Mouse (Mus musculus): ENCODE measurements around the gene Cluap1. TPM values are rescaled to one million over a fixed set of nuclear protein-coding genes. Genes with fewer than 3 reads are reported as not detected.

Cluap1 gene
- 10 to 100 TPM in 1 of 2 experiments, 1 to 10 TPM in 1; 9.7 to 10.9 TPM for total RNA-seq (2021)
- polyA plus RNA-seq (2012; rRNA removed), result 4.9 and 5.9 TPM in 2 replicates
- long read RNA-seq, transcript Cluap1-201 (12 exons, 1,779 nt), result major isoform, 8 of 13 reads
- long read RNA-seq, partial matches to known transcripts, result 0 of 13 reads
- long read RNA-seq, other reads (novel, unspliced or antisense), result 5 of 13 reads

DNA sequence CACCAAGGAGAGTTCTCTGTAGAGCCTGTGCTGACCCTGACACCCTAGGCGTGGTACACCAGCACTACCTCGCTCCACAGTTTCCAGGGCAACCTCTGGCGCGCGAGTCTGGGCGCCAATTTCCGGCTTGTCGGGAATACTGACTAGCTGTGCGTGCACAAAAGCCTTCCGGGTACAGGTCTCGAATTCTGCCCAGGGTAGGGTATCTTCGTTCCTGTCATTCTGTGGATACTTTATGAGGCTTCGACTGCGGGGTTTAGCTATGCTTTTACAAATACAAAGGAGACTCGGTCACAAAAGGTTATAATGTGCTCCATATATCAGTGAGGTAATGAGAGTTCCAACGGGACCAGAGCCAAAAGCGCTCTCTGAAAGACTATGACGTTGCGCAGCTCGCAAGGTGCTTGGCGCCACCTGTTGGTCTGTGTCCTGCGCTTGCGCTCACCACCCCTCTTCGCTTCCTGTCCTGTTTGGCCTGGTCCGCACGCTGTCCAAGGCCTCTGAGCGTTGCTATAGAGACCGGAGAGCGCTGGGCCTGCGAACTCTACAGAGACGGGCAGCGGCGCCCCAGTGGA is at the start of gene Cluap1, which contains the start of gene 1700037C18Rik:
TSS of gene Cluap1 (plus strand) at position 265 of the 575 bp plus-strand sequence.
TSS of gene 1700037C18Rik (minus strand) at position 153 of the 575 bp plus-strand sequence.
- peak; percentile 90 to 96 for DNase-seq
- peak within 1 kb of the TSS; percentile 75 for H3K4me3 ChIP-seq
- H3K27ac ChIP-seq, result peak within 1 kb of the TSS; percentile 90
- H3K79me2 ChIP-seq (replicated peaks; ENCODE audit: control insufficient read depth, insufficient read depth, low read length), result no peaks in the 10 kb centered on the region
- peak within 1 kb of the TSS; percentile 79 for H3K9ac ChIP-seq (ENCODE audit: low read depth, low read length)
- H3K27me3 ChIP-seq (ENCODE audit: control insufficient read depth, insufficient read depth, low read length), result no peaks in the 10 kb centered on the region
- intact Hi-C loops (cut with DNase I), result loop anchor here (1.0 to 2.0 kb wide), 4 partner anchors 24 to 94 kb away; partner anchors contain the start of genes Gm20695, Slx4, Zfp174 and Zfp597
- H3K36me3 ChIP-seq (ENCODE audit: control insufficient read depth, insufficient read depth, low read length), result peaks cover 3% of the 10 kb centered on the region
- H3K4me1 ChIP-seq (ENCODE audit: control insufficient read depth, insufficient read depth, low read length), result no peaks in the 10 kb centered on the region
- TF ChIP-seq POLR2A (IDR thresholded peaks at IDR 0.05; ENCODE audit: insufficient read depth, low read depth, low read length), result peak; percentile 82
- TF ChIP-seq CTCF (IDR thresholded peaks at IDR 0.05), result peak; percentile 94
- TF ChIP-seq EP300 (IDR thresholded peaks at IDR 0.05; ENCODE audit: insufficient read depth, low read depth, low read length), result peak; percentile 52; the same call in 1 of the 2 replicates
- WGBS, result under 1% methylated on average over 33 of the region's 33 CpGs

- 93% methylated on average over 4 of the region's 4 CpGs for WGBS
- H3K79me2 ChIP-seq (replicated peaks; ENCODE audit: control insufficient read depth, insufficient read depth, low read length), result 0 out of 2 replicates have a peak, but pooled peaks cover under 1% of the 10 kb centered on the region
- TF ChIP-seq POLR2A (IDR thresholded peaks at IDR 0.05; ENCODE audit: insufficient read depth, low read depth, low read length) (no peak), CTCF (IDR thresholded peaks at IDR 0.05) (no peak), EP300 (IDR thresholded peaks at IDR 0.05; ENCODE audit: insufficient read depth, low read depth, low read length) (no peak)
- H3K4me1 ChIP-seq (ENCODE audit: control insufficient read depth, insufficient read depth, low read length), result no peaks in the 10 kb centered on the region
- intact Hi-C loops (cut with DNase I), result no loop called here
- H3K36me3 ChIP-seq (ENCODE audit: control insufficient read depth, insufficient read depth, low read length), result peaks cover 3% of the 10 kb centered on the region
- H3K27me3 ChIP-seq (ENCODE audit: control insufficient read depth, insufficient read depth, low read length), result no peaks in the 10 kb centered on the region
- no peak for DNase-seq
- H3K27ac ChIP-seq, result no peak overlapping the region
- no peak overlapping the region for H3K4me3 ChIP-seq
- H3K9ac ChIP-seq (ENCODE audit: low read depth, low read length), result no peak overlapping the region
Measured at GRCm38 (mm10) chr16:3859254-3859653, 49.3 kb upstream of the Cluap1 start.

- TF ChIP-seq CTCF (IDR thresholded peaks at IDR 0.05) (no peak), POLR2A (IDR thresholded peaks at IDR 0.05; ENCODE audit: insufficient read depth, low read depth, low read length) (no peak), EP300 (IDR thresholded peaks at IDR 0.05; ENCODE audit: insufficient read depth, low read depth, low read length) (no peak)
- WGBS, result 7% methylated on average over 16 of the region's 16 CpGs
- H3K27ac ChIP-seq, result peak overlapping the region; percentile 61
- H3K9ac ChIP-seq (ENCODE audit: low read depth, low read length), result peak overlapping the region; percentile 64
- peaks cover 5% of the 10 kb centered on the region for H3K4me1 ChIP-seq (ENCODE audit: control insufficient read depth, insufficient read depth, low read length)
- no peak for DNase-seq
- no peaks in the 10 kb centered on the region for H3K27me3 ChIP-seq (ENCODE audit: control insufficient read depth, insufficient read depth, low read length)
- intact Hi-C loops (cut with DNase I), result loop anchor here (1.0 to 10.0 kb wide), 2 partner anchors 12 to 1013 kb away; partner anchors contain the start of genes Gm20695, Mgrn1, Ubald1 and Zfp597
- peaks cover 2% of the 10 kb centered on the region; the same call in 1 of the 2 replicates for H3K36me3 ChIP-seq (ENCODE audit: control insufficient read depth, insufficient read depth, low read length)
- H3K79me2 ChIP-seq (replicated peaks; ENCODE audit: control insufficient read depth, insufficient read depth, low read length), result peaks cover 7% of the 10 kb centered on the region; the same call in 1 of the 2 replicates
- H3K4me3 ChIP-seq, result peak overlapping the region; percentile 65
Measured at GRCm38 (mm10) chr16:3871815-3872214, 36.8 kb upstream of the Cluap1 start.

DNA sequence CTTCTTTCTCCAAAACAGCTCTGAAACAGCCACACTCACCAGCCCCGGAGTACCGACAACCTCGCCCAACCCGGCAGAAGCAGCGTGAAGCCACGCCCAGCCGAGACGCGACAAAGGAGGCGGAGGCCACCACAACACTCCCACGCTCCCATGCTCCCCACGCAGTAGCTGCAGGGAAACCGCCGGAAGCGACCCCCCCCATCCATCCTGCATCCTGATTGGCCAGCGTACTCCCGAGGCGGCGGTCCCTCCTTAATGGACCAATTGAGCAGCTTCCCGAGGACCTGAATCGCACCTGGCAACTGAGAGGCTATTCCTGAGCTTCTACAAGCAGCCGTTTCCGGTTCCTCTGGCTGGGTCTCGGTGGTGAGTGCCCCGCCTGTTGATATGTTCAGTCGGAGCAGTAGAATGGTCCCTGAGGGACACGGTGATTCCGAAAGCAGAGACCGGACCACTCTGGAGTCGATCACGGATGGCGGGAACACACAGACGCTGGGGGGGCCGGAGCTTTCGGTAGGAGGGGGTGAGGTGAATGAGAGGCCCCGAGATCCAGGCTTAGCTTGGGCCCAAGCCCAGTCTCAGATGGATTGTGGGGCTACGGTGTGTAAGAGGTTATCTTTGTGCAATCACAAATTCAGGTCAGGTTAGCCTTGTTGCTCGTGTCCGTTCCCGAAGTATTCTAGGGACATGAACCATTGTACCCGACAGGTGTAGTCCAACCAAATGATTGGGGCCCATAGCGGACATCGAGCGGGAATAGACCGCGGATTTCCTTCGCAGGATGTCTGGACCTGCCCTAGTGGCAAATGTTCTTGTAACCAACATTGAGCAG is 36.2 kb upstream of the Cluap1 start, which contains the start of gene Naa60:
TSS of gene Naa60 (plus strand) at position 160 of the 832 bp plus-strand sequence.
- Histone ChIP-seq H3K9ac (ENCODE audit: low read depth, low read length) (peak within 1 kb of the TSS; percentile 64), H3K27me3 (ENCODE audit: control insufficient read depth, insufficient read depth, low read length) (no peaks in the 10 kb centered on the region), H3K79me2 (replicated peaks; ENCODE audit: control insufficient read depth, insufficient read depth, low read length) (peaks cover 7% of the 10 kb centered on the region; the same call in 1 of the 2 replicates), H3K27ac (peak within 1 kb of the TSS; percentile 61), H3K4me3 (peak within 1 kb of the TSS; percentile 65), H3K36me3 (ENCODE audit: control insufficient read depth, insufficient read depth, low read length) (peaks cover 2% of the 10 kb centered on the region; the same call in 1 of the 2 replicates), H3K4me1 (ENCODE audit: control insufficient read depth, insufficient read depth, low read length) (peaks cover 5% of the 10 kb centered on the region)
- TF ChIP-seq EP300 (IDR thresholded peaks at IDR 0.05; ENCODE audit: insufficient read depth, low read depth, low read length), result peak; percentile 61; the same call in 1 of the 2 replicates
- TF ChIP-seq CTCF (IDR thresholded peaks at IDR 0.05), result no peak
- peak; percentile 54; the same call in 1 of the 2 replicates for TF ChIP-seq POLR2A (IDR thresholded peaks at IDR 0.05; ENCODE audit: insufficient read depth, low read depth, low read length)
- intact Hi-C loops (cut with DNase I), result loop anchor here (1.0 to 10.0 kb wide), 3 partner anchors 12 to 1012 kb away; partner anchors contain the start of genes 1700037C18Rik, Cluap1, Gm20695 and Mgrn1
- peak; percentile 89 to 92 for DNase-seq
- 5% methylated on average over 47 of the region's 47 CpGs for WGBS

GRCm38 (mm10) chr16:3876346-3876745 is 32.3 kb upstream of the Cluap1 start:
- Histone ChIP-seq H3K9ac (ENCODE audit: low read depth, low read length) (no peak overlapping the region), H3K36me3 (ENCODE audit: control insufficient read depth, insufficient read depth, low read length) (peaks cover 5% of the 10 kb centered on the region; the same call in 1 of the 2 replicates), H3K4me1 (ENCODE audit: control insufficient read depth, insufficient read depth, low read length) (peaks cover 7% of the 10 kb centered on the region), H3K27me3 (ENCODE audit: control insufficient read depth, insufficient read depth, low read length) (no peaks in the 10 kb centered on the region), H3K79me2 (replicated peaks; ENCODE audit: control insufficient read depth, insufficient read depth, low read length) (peaks cover 7% of the 10 kb centered on the region; the same call in 1 of the 2 replicates), H3K27ac (no peak overlapping the region), H3K4me3 (no peak overlapping the region)
- DNase-seq, result no peak
- WGBS, result 94% methylated on average over 4 of the region's 4 CpGs
- intact Hi-C loops (cut with DNase I), result loop anchor here (10.0 kb wide), 1 partner anchor 1008 kb away; the partner anchor contains the start of genes Mgrn1 and Ubald1
- TF ChIP-seq EP300 (IDR thresholded peaks at IDR 0.05; ENCODE audit: insufficient read depth, low read depth, low read length) (no peak), POLR2A (IDR thresholded peaks at IDR 0.05; ENCODE audit: insufficient read depth, low read depth, low read length) (no peak), CTCF (IDR thresholded peaks at IDR 0.05) (no peak)
